Mouse (Mus musculus) spleen, postnatal 10 days (tissue): ENCODE data around the gene Pomgnt2.
A peak's percentile ranks its signal among the peaks of the same experiment; 100 is the strongest.

Experiments
- DNase-seq, 2 experiments: peaks; one replicate each; pipeline ENCODE4 v3.0.0; 2021 to 2022; ENCODE audit warnings: low spot score in 2 of 2

Gene Pomgnt2

GRCm38 (mm10) chr9:121969841-121970381 lies 27.0 kb downstream of the Pomgnt2 start:
- no peak for DNase-seq

DNA sequence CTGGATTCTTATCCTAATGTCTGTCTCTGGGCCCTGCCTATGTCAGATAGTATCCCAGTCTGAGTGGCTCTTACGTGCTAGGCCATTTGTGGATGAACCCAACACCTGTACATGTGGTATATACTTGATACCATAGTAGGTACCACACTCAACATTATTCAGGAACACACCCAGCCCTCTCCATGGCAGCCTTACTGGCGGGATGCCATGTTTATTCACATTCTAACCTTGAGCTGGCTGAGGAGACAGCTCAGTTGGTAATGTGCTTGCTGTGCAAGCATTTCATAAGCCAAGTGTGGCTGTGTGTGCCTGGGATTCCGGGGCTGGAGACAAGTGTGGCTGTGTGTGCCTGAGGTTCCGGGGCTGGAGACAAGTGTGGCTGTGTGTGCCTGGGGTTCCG lies 28.7 kb downstream of the Pomgnt2 start:
- no peak for DNase-seq

DNA sequence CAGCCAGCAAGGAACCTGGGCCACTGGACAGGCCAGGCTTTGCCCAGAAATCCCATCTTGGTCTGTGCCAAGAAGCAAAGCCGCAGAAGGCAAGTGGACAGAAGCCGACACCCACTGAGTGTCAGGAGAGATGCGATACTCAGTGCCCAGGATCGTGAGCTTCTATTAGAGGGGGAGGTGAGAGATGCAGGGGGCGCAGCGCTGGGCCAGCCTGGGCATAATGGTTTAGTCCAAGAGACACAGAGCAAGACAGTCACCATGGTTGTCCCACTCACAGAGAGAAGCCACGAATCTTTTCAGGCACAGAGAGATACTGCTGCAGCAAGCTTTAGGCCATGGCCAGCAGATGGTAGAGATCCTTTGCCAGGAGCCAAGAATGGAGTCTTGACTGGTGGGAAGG lies 32.0 kb downstream of the Pomgnt2 start:
- no peak for DNase-seq

GRCm38 (mm10) chr9:121959966-121960635 lies 36.8 kb downstream of the Pomgnt2 start:
- no peak for DNase-seq

DNA sequence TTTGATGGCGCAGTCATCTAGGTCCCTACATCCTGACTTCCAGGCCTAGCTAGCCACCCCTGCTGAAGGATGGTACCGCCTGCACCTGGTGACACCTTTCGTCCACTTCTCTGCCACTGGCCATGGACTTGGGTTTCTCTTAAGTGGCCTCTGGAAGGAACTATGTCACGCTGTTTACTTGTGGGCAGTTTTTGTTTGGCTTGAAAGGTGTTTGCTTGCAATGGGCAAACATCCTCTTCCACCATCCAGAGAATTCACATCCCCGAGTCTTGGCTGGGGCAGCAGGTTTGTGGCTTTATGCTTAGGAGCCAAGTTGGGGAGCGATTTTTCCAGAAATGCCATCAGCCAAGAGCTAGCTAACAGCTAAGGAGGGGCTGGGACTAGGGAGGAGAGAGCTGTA lies 44.3 kb downstream of the Pomgnt2 start:
- DNase-seq = no peak

DNA sequence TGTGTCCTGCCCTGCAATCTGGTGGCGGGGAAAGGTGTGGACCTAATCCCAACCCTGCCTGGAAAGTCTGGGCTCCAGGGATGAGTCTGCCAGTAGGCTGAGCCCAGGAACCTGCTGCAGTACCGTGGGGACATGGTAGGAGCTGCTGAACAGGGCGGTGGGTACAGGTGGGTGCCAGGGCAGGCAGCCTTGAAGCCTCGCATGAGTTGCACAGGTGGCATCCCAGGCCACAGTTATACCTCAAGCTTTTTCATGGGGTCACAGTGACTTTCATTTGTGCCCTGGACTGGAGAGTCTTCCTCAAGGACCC lies 45.8 kb downstream of the Pomgnt2 start:
- DNase-seq = no peak

DNA sequence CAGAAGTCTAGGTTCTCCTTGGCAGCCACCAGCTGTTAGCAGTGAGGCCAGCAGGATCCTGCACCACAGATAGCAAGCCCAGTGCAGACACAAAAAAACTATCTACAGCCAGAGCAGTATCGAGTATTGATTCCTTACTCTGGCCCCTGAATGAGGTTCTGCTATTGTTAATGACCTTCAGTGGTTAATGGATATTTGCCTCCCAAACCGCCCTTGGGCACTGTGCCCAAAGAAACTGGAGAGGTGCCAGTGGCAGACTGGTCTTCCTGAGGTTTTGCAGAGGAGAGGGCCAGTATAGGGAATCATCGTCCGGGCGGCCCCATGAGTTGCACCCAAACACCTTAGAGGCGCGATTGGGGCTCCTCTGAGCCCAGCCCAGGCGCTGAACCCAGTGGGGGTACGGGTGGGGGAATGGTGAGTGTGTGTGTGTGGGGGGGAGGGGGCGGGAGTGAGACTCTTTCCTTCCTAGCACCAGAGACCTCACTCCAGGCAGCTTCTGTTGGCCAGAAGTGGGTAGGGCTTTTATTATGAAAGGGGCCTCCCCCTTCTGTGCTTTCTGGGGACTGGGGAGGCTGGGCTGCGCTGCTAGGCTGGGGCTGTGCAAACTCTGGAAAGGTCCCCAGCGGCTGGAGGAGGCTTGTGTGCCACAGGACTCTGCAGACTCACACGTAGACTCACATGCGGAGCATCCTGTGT lies 46.3 kb downstream of the Pomgnt2 start, which contains the start of gene Fam198a:
Fam198a (plus strand) TSS at position 571 of the 696 bp plus-strand sequence.
- peak in 1 of 2 experiments; percentile 39 for DNase-seq

GRCm38 (mm10) chr9:121948431-121948830 lies 48.5 kb downstream of the Pomgnt2 start:
- DNase-seq = no peak

- DNase-seq = peak in 1 of 2 experiments; percentile 42
Measured at GRCm38 (mm10) chr9:121947784-121948183, 49.1 kb downstream of the Pomgnt2 start.

DNA sequence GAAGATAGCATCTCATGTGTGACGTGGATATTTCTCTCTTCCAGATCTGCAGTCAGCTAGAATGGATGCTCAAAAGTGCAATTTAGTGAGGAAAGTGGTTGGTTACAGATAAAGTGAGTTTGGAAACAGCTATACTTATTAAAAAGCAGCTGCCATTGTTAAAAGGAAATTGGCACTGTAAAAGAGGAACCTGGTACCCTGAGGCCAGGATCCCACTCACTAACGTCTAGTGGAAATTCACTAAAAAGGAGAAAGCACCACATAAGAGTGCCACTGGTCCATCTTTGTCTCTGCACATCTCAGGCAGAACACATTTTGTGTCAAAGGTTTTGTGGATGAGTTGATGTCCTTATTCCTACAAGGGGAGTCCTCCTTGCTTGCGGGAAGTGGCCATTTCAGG lies 53.3 kb downstream of the Pomgnt2 start:
- DNase-seq = no peak

DNA sequence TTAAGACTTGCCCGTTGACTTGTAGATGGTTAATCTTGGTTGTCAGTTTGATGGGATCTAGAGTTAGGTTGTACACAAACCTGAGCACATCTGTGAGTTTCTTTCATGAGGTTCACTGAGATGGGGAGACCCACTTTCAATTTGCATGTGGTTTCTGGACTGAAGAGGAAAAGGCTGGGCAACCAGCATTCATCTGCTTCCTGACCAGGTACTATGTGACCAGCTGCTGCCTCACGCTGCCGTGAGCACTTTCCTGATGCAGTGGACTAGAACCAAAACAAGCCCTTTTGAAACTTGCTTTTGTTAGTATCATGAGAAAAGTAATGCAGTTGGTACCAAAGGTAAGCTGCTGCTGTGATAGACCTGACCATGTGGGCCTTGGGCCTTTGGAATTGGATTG lies 53.9 kb downstream of the Pomgnt2 start:
- peak in 1 of 2 experiments; percentile 46 for DNase-seq

DNA sequence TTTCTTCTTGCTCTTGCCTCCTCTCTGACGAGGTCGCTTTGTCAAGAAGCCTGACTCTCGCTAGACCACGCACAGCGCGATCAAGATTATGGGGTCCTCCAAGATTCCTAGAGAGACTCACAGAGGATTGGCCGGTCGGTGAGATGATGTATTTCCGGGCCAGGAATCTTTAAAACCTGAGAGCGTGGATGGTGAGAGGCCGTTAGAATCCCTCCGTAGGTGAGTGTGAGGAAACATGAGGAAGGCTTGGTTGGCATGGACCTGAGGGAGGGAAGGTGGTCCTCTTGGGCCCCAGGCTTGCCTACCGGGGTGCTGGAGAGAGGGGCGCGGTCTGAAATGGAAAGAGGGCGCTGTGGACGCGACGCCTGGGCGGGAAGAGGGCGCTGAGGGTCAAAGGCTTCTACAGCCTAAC lies 59.0 kb downstream of the Pomgnt2 start:
- no peak for DNase-seq

DNA sequence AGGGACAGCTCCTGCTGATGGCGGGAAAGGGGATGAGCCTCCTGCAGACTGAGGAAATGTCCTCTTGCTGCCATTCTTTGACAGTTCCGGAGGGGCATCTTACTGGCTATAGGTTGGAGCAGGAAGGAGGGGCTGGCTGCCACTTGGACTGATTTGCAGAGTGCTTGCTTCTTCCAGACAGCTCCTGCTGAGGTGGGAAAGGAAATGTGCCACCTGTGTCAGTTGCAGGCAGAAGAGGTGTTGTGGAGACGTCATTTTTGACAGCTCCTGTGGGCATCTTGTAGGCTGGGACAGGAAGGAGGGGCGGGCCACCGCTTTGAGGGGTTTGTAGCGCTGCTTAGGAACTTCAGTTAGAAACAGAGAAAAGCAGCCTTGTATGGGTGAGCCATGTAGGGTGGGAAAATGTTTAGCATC lies 59.5 kb downstream of the Pomgnt2 start:
- DNase-seq = no peak

GRCm38 (mm10) chr9:121936952-121937351 lies 60.0 kb downstream of the Pomgnt2 start:
- DNase-seq = no peak

- no peak for DNase-seq
Measured at GRCm38 (mm10) chr9:121934856-121935255, 62.1 kb downstream of the Pomgnt2 start.
